Mouse (Mus musculus) layer of hippocampus, adult 2 months (tissue): ENCODE results near the gene Sez6l. TPM values are rescaled to one million over a fixed set of nuclear protein-coding genes. Genes with fewer than 3 reads are reported as not detected.
A peak's percentile ranks its signal among the peaks of the same experiment; 100 is the strongest.

Source experiments
- DNase-seq, 2 experiments: peaks; one replicate each; pipeline ENCODE4 v3.0.0; 2022; ENCODE audit warnings: low spot score in 2 of 2
- H3K27ac ChIP-seq: fragments of 200-600 bp; 2 replicates; pipeline ENCODE4 v1.8.1; 2022
- H3K4me3 ChIP-seq: fragments of 200-600 bp; 2 replicates; pipeline ENCODE4 v1.8.1; 2022; ENCODE audit warnings: mild to moderate bottlenecking
- CTCF ChIP-seq: fragments of 200-600 bp; conservative IDR thresholded peaks from 2 replicates; pipeline ENCODE4 v1.8.1; 2022; ENCODE audit warnings: antibody characterized with exemption, mild to moderate bottlenecking, moderate library complexity
- total RNA-seq, 2 experiments: library from RNA; stranded (reverse); gene quantifications; 2 replicates each; pipeline ENCODE4 v1.2.3; 2021

Sez6l gene
- total RNA-seq, 2 experiments from 2014 or later = 233 to 235 TPM

GRCm38 (mm10) chr5:112600309-112600939, 23.4 kb upstream of the Sez6l start:
- no peak for TF ChIP-seq CTCF
- Histone ChIP-seq H3K4me3 (no peak overlapping the region), H3K27ac (no peak overlapping the region)
- DNase-seq = no peak

DNA sequence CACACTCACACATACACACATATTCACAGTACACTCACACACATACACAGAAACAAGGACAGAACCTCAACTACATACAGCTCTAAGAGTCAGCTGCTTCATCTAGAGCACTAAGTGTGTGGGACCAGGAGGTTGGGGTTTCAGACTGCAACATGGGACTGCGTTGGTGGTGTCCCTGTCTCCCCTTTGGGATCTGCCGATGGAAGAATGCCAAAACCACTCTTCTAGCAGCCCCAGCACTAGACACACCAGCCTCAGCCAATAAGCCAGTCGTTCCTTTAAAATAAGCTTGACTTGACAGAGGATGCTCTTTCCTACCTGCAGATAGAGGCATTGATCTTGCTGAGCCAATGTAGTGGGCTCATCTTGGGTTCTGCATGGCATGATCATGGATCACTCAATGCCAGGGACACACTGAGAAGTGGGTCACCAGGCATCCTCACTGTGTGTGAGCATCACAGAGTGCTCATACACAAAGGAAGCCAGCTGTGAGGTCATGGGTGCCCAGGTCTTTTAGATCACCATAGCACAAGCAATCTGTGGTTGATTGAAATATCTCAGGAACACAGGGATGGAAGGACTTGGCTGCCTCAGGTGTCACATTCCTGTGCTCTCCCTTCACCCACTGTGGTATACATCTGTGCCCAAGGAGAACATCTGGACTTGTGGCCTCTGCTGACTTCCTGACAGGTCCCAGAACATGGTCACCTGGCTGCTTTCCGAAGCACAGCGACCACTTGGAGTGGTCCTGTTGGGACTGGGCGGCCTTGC, 22.7 kb upstream of the Sez6l start:
- Histone ChIP-seq H3K27ac (no peak overlapping the region), H3K4me3 (no peak overlapping the region)
- no peak for DNase-seq
- no peak for TF ChIP-seq CTCF

- DNase-seq = peak in 1 of 2 experiments; percentile 60
- Histone ChIP-seq H3K27ac (peak overlapping the region; percentile 21; the same call in 1 of the 2 replicates), H3K4me3 (no peak overlapping the region)
- TF ChIP-seq CTCF = no peak
Measured at GRCm38 (mm10) chr5:112597876-112598275, 20.9 kb upstream of the Sez6l start.

GRCm38 (mm10) chr5:112597307-112597706, 20.3 kb upstream of the Sez6l start:
- Histone ChIP-seq H3K4me3 (no peak overlapping the region), H3K27ac (peak overlapping the region; percentile 21; the same call in 1 of the 2 replicates)
- TF ChIP-seq CTCF = no peak
- no peak for DNase-seq

DNA sequence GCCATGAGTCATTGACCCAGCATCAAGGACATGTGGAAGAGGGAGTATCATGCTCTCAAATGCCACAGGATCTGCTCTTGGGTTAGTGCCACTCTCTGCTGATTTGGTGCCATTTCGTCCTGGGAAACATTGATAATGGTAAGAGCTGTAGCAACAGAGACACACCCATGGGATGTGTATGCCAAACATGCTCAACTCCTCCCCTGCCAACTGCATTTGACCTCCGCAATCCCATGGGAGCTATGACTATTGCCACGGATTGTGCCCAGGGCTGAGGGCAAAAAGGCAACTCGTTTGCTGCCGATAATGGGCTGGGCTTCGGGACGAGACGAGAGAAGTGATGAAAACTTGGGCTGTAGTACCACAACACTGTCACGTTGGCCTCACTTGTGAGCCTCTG, 19.7 kb upstream of the Sez6l start:
- TF ChIP-seq CTCF = no peak
- Histone ChIP-seq H3K27ac (no peak overlapping the region), H3K4me3 (no peak overlapping the region)
- no peak for DNase-seq

- Histone ChIP-seq H3K4me3 (no peak overlapping the region), H3K27ac (no peak overlapping the region)
- TF ChIP-seq CTCF = no peak
- no peak for DNase-seq
Measured at GRCm38 (mm10) chr5:112595701-112596632, 19.0 kb upstream of the Sez6l start.

DNA sequence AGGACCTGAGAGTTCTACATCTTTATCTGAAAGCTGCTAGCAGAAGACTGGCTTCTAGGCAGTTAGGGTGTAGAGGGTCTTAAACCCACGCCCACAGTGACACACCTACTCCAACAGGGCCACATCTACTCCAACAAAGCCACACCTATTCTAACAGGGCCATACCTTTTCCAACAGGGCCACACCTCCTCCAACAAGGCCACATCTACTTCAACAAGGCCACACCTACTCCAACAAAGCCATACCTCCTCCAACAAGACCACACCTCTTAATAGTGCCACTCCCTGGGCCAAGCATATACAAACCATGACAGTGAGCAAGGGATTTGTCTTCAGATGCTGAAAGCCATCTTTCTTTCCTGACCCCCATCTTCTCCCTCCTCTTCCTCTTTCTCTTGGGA, 14.7 kb upstream of the Sez6l start:
- H3K4me3 ChIP-seq = no peak overlapping the region

DNA sequence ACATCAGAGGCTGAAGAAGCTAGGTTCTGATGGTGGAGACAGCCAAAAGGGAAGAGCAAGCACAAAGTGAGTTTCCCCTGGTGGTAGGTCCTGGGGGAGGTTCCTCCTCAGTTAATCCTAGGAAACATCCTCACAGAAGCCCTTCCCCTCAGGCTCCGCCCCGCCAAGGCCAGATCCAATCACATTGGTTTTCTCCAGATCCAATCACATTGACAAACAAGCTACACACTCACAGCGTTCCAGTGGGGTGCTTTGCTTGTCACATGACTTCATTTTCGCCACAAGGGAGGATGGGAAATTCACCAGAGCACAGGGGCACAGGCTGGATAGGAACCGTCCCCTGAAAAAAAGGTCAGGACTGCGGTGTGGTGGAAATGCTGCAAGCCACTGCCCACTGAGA, 9.1 kb upstream of the Sez6l start:
- no peak for TF ChIP-seq CTCF
- Histone ChIP-seq H3K27ac (no peak overlapping the region), H3K4me3 (no peak overlapping the region)
- no peak for DNase-seq

More for the DNA sequence above, 14.7 kb upstream of the Sez6l start:
- no peak for TF ChIP-seq CTCF
- H3K27ac ChIP-seq = no peak overlapping the region
- no peak for DNase-seq

- no peak for TF ChIP-seq CTCF
- no peak overlapping the region for H3K4me3 ChIP-seq
- H3K27ac ChIP-seq = no peak overlapping the region
- DNase-seq = no peak
Measured at GRCm38 (mm10) chr5:112584155-112584769, 7.3 kb upstream of the Sez6l start.

- no peak overlapping the region for H3K4me3 ChIP-seq
- no peak for TF ChIP-seq CTCF
- no peak for DNase-seq
- no peak overlapping the region for H3K27ac ChIP-seq
Measured at GRCm38 (mm10) chr5:112583304-112583703, 6.3 kb upstream of the Sez6l start.

- peak overlapping the region; percentile 69 for H3K4me3 ChIP-seq
- H3K27ac ChIP-seq = peak overlapping the region; percentile 99
- DNase-seq = peak in 1 of 2 experiments; percentile 62
- TF ChIP-seq CTCF = no peak
Measured at GRCm38 (mm10) chr5:112577750-112578149, 765 bp upstream of the Sez6l start.

DNA sequence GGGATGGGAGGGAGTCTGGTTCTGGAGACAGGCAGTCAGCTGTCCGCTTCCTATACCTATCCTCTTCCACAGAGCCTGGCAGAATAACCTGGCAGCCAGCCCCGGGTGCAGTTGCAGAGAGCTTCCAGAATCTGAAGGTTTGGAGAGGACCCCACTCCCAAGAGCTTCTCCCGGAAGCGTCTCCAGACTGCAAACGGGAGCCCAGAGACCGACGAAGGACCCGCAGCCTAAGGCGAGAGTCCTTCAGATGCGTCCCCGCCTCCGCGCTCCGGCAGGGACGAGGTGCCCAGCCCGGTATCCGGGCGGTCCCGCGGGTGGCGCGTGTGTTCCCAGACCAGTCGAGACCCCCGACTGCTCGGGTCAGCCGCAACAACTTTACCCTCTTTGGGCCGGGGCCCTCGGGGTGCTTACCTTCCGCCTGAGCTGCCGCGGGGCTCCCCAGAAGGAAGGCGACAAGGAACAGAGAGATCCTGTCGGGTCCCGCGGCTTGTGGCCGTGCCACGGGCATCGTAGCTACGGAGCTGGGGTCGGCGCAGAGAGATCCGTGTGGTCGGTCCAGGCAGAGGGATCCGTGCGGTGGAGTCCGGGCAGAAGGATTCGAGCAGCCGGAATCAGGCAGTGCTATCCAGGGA, 508 bp downstream of the Sez6l start:
- no peak for TF ChIP-seq CTCF

More for the DNA sequence above, 508 bp downstream of the Sez6l start:
- peak overlapping the region; percentile 69 for H3K4me3 ChIP-seq
- peak overlapping the region; percentile 99 for H3K27ac ChIP-seq
- DNase-seq = peak in 1 of 2 experiments; percentile 44
